Mouse (Mus musculus): Measurements from ENCODE around the gene Sema3f. TPM values are rescaled to one million over a fixed set of nuclear protein-coding genes. Genes with fewer than 3 reads are reported as not detected.

Gene Sema3f
- 2.0 TPM for total RNA-seq (2023)

DNA sequence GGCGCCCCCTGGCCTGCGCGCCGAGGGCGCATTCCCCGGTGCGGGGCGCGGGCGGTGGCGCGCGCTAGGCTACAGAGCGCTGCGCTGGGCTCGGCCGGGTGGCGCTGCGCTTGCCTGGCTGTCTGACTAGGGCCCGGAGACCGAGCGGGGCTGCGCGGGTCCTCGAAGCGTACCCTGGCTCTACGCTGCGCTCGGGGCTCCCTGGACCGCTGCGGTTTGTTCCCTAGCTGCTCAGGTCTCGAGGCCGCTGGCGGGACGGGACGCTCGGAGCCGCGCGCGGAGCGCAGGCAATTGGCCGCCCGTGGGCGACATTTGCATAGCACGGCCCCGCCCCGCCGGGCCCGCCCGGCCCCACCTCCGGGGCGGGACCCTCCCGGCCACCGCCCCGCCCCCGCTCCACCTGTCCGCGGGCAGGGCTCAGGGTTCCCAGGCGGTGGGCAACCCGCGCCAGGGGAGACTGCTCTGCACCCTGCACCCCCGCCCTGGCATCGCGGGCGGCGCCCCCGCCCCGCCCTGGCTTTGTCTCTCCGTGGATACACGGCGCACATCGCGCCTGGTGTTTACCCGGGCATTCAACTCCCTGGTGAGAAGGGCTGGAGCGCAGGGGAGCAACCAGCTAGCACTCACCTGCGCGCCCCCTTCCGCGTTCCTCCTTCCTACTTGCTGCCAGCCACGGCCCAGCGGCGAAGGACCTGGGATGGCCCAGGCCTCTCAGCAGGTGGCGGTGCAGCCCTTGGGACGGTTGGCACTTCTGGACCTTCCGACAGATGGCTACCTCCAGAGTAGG is at the start of gene Sema3f:
Sema3f (minus strand) TSS at position 779 of the 787 bp plus-strand sequence.

DNA sequence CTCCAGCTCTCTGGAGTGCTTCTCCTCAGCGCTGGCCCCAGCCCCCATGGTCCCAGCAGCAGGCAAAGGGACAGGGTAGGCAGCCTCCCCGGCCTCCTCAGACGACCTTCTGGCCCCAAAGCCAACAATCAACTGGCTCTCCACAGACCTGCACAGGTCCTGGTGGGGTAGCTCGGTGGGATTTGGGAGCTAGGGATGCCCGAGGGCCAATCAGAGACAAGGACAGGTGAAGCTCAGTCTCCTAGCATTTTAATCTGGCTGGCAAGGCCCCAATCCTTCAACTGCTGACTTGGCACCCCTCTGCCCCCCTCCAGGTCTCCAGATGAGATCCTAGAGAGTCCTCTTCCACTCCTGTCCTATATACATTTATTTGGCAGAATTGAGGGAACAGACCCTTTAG is 30.8 kb downstream of the Sema3f start, which contains the start of gene Gnat1:
Gnat1 (minus strand) TSS at position 212 of the 400 bp plus-strand sequence.

GRCm38 (mm10) chr9:107669480-107669945 is 40.8 kb downstream of the Sema3f start, which contains the start of gene Slc38a3:
Gene Slc38a3 (minus strand): TSS chr9:107669530.

GRCm38 (mm10) chr9:107635279-107636028 is 74.8 kb downstream of the Sema3f start, which contains the start of gene Gnai2:
Gene Gnai2 (minus strand): TSS chr9:107635367.

Other genes with a start within 250 kb of the Sema3f start
- 28.2 TPM for gene Tmem115, start 176.5 kb downstream of the Sema3f start, total RNA-seq (2023)
- gene Cyb561d2, start 168.3 kb downstream of the Sema3f start, total RNA-seq (2023), result 14.7 TPM
- gene Nprl2, start 168.2 kb downstream of the Sema3f start, total RNA-seq (2023), result 28.5 TPM
- gene Zmynd10, start 163.2 kb downstream of the Sema3f start, total RNA-seq (2023), result 0.86 TPM
- gene Rassf1, start 158.9 kb downstream of the Sema3f start, total RNA-seq (2023), result 76.0 TPM
- gene Tusc2, start 147.2 kb downstream of the Sema3f start, total RNA-seq (2023), result 16.4 TPM
- gene Hyal2, start 142.5 kb downstream of the Sema3f start, total RNA-seq (2023), result 2.3 TPM
- gene Hyal1, start 133.5 kb downstream of the Sema3f start, total RNA-seq (2023), result 2.0 TPM
- gene Naa80, start 131.6 kb downstream of the Sema3f start, total RNA-seq (2023), result 9.3 TPM
- gene Hyal3, start 129.7 kb downstream of the Sema3f start, total RNA-seq (2023), result 1.7 TPM
- 42.1 TPM for gene Ifrd2, start 122.8 kb downstream of the Sema3f start, total RNA-seq (2023)
- gene Sema3b, start 101.2 kb downstream of the Sema3f start, total RNA-seq (2023), result 0.83 TPM
- gene Gnai2, start 75.1 kb downstream of the Sema3f start, total RNA-seq (2023), result 494 TPM
- gene Slc38a3, start 40.9 kb downstream of the Sema3f start, total RNA-seq (2023), result not detected
- gene Gnat1, start 30.8 kb downstream of the Sema3f start, total RNA-seq (2023), result 1.4 TPM
- gene Rbm5, start 60.5 kb upstream of the Sema3f start, total RNA-seq (2023), result 262 TPM
- gene Rbm6, start 162.8 kb upstream of the Sema3f start, total RNA-seq (2023), result 139 TPM
- gene Mon1a, start 177.7 kb upstream of the Sema3f start, total RNA-seq (2023), result 18.6 TPM
- 0.24 TPM for gene Mst1r, start 196.4 kb upstream of the Sema3f start, total RNA-seq (2023)
- not detected for gene Actl11, start 218.0 kb upstream of the Sema3f start, total RNA-seq (2023)
- gene Camkv, start 225.2 kb upstream of the Sema3f start, total RNA-seq (2023), result not detected
- gene Traip, start 239.7 kb upstream of the Sema3f start, total RNA-seq (2023), result 8.8 TPM

Measured in CD4-positive naive resting alpha-beta T cell, adult 57 days (primary cell).